Mouse (Mus musculus) olfactory bulb, adult 2 months (tissue): ENCODE measurements around the gene 1700102P08Rik. TPM values are rescaled to one million over a fixed set of nuclear protein-coding genes. Genes with fewer than 3 reads are reported as not detected.

Source experiments
- H3K27ac ChIP-seq: fragments of 200-500 bp; 2 replicates; pipeline ENCODE4 v1.5.1; 2012; ENCODE audit warnings: low read depth, low read length; ENCODE audit not compliant: insufficient read depth
- H3K4me1 ChIP-seq: fragments of 200-500 bp; 2 replicates; pipeline ENCODE4 v1.6.1; 2012; ENCODE audit warnings: low read length; ENCODE audit not compliant: control insufficient read depth, insufficient read depth
- H3K4me3 ChIP-seq: fragments of 200-500 bp; 2 replicates; pipeline ENCODE4 v1.5.1; 2012; ENCODE audit warnings: mild to moderate bottlenecking, low read depth, low read length, moderate library complexity; ENCODE audit not compliant: insufficient read depth
- CTCF ChIP-seq: fragments of 200-500 bp; IDR thresholded peaks from 2 replicates; pipeline ENCODE4 v1.5.1; 2012; ENCODE audit warnings: low read depth, mild to moderate bottlenecking, low read length, moderate library complexity; ENCODE audit not compliant: insufficient read depth
- POLR2A ChIP-seq: fragments of 200-500 bp; IDR thresholded peaks from 2 replicates; pipeline ENCODE4 v1.6.1; 2012; ENCODE audit warnings: mild to moderate bottlenecking, low read depth, low read length, moderate library complexity; ENCODE audit not compliant: insufficient read depth
- WGBS: fragments of 180-500 bp; shearing (Covaris S2); methylation state at CpG from one replicate; pipeline ENCODE4 v1.1.7; 2018; 5-methylcytosine and 5-hydroxymethylcytosine counted together
- polyA plus RNA-seq: library from polyadenylated mRNA; stranded (reverse); fragments of >200 nt; gene quantifications from 2 replicates; pipeline ENCODE4 v1.2.4, GENCODE M21; 2012; ENCODE audit warnings: low replicate concordance; ENCODE audit not compliant: missing spikeins, insufficient read depth, insufficient read length

The 1700102P08Rik gene
- polyA plus RNA-seq, 1 experiment, result not detected

GRCm38 (mm10) chr9:108378736-108379135 is 13.9 kb upstream of the 1700102P08Rik start:
- WGBS, result 88% methylated on average over 5 of the region's 5 CpGs
- TF ChIP-seq POLR2A (no peak), CTCF (no peak)

GRCm38 (mm10) chr9:108379294-108379693 is 13.3 kb upstream of the 1700102P08Rik start:
- Histone ChIP-seq H3K4me1 (no peaks in the 10 kb centered on the region), H3K4me3 (no peak overlapping the region), H3K27ac (no peak overlapping the region)
- TF ChIP-seq POLR2A, result no peak
- TF ChIP-seq CTCF, result no peak
- WGBS, result 66% methylated on average over 4 of the region's 4 CpGs

More at GRCm38 (mm10) chr9:108378736-108379135, 13.9 kb upstream of the 1700102P08Rik start:
- Histone ChIP-seq H3K27ac (no peak overlapping the region), H3K4me3 (no peak overlapping the region), H3K4me1 (no peaks in the 10 kb centered on the region)

DNA sequence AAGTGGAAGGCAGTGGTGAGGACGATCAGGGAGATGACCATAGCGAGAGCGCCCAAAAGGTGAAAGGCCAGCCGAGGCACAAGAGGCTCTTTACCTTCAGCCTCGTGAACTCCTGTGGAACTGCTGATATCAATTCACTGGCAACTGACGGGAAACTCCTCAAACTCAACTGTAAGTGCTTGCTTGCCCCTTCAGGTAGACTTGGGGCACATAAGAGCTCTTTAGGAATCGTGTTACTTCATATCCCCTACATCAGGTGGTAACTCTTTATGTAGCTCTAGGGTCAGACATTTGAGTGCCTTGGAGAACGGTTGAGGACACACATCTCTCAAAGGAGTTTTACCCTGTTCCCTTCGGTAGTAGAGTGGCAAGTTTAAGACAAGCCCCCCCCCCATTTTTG is 11.2 kb upstream of the 1700102P08Rik start:
- WGBS, result 92% methylated on average over 9 of the region's 9 CpGs
- H3K4me3 ChIP-seq, result no peak overlapping the region
- H3K27ac ChIP-seq, result no peak overlapping the region
- TF ChIP-seq CTCF (no peak), POLR2A (no peak)
- no peaks in the 10 kb centered on the region for H3K4me1 ChIP-seq

GRCm38 (mm10) chr9:108385006-108385405 is 7.6 kb upstream of the 1700102P08Rik start:
- no peak overlapping the region for H3K27ac ChIP-seq
- 85% methylated on average over 7 of the region's 7 CpGs for WGBS
- no peak overlapping the region for H3K4me3 ChIP-seq
- H3K4me1 ChIP-seq, result no peaks in the 10 kb centered on the region
- TF ChIP-seq CTCF, result no peak

- 81% methylated on average over 4 of the region's 4 CpGs for WGBS
- Histone ChIP-seq H3K4me3 (no peak overlapping the region), H3K27ac (no peak overlapping the region), H3K4me1 (no peaks in the 10 kb centered on the region)
- no peak for TF ChIP-seq CTCF
- TF ChIP-seq POLR2A, result no peak
These were observed 5.8 kb upstream of the 1700102P08Rik start for GRCm38 (mm10) chr9:108386816-108387215.

DNA sequence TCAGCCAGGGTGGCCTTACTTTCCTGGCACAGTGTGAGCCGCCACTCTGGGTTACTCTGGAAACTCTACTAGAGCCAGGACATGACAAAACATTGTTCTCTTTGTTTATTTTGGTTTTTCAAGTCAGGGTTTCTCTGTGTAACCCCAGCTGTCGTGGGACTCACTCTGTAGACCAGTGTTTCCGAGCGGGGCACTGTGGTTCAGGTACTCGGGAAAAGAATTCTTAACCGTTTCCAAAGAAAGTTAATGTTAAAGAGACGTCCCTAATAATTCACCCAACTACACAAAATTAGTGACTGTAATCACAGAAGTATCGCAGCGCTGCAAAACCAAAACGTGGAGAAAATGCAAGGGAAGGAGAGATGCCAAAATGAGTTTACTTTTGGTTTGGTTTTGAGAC is 4.0 kb upstream of the 1700102P08Rik start:
- Histone ChIP-seq H3K4me1 (no peaks in the 10 kb centered on the region), H3K4me3 (no peak overlapping the region), H3K27ac (no peak overlapping the region)
- 53% methylated on average over 10 of the region's 10 CpGs for WGBS
- TF ChIP-seq CTCF, result no peak
- TF ChIP-seq POLR2A, result no peak

GRCm38 (mm10) chr9:108389220-108389619 is 3.4 kb upstream of the 1700102P08Rik start:
- H3K27ac ChIP-seq, result no peak overlapping the region
- TF ChIP-seq POLR2A, result no peak
- WGBS, result 54% methylated on average over 6 of the region's 6 CpGs
- H3K4me3 ChIP-seq, result no peak overlapping the region
- H3K4me1 ChIP-seq, result no peaks in the 10 kb centered on the region

- no peak for TF ChIP-seq POLR2A
- no peak overlapping the region for H3K27ac ChIP-seq
- H3K4me1 ChIP-seq, result no peaks in the 10 kb centered on the region
- WGBS, result 93% methylated on average over 6 of the region's 6 CpGs
- H3K4me3 ChIP-seq, result no peak overlapping the region
These were observed 1.6 kb downstream of the 1700102P08Rik start for GRCm38 (mm10) chr9:108394191-108394590.

DNA sequence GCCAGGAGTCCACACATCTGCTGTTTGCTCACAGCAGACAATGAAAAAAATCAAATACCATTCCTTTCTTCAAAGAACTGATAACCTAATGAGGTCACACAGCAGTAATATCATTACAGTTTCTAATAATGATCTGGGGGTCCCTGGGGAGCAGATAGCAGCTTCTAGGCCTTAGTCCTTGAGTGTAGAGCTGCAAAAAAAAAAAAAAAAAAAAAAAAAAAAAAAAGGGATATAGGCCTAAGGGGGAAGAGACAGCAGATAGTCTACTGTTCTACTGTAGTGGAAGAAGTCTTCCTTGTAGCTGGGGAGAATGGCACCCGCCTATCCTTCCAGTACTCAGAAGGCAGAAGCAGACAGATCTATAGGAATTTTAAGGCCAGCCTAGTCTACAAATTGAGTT is 2.8 kb downstream of the 1700102P08Rik start:
- Histone ChIP-seq H3K4me1 (no peaks in the 10 kb centered on the region), H3K27ac (no peak overlapping the region), H3K4me3 (no peak overlapping the region)
- 91% methylated on average over 1 of the region's 1 CpGs for WGBS
- no peak for TF ChIP-seq CTCF

DNA sequence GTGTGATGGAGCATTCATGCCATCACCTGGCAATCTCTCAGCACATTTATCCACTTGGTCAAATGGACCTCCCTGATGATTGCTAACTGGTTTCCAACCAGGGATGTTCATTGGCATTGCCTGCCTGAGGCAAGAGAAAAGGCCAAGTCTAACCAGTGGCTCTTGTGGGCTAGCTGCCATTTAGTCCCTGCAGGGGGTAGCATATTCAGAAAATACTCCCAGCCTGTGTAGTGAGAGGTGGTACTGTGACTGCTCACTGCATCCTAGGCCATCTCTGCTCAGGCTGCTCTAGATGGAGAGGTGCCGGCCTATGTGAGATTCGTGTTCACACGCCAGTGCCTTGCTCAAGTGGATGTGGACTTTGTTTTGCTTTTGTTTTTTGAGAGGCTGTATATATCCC is 5.7 kb downstream of the 1700102P08Rik start:
- peaks cover 11% of the 10 kb centered on the region for H3K4me1 ChIP-seq
- no peak overlapping the region for H3K4me3 ChIP-seq
- WGBS, result 89% methylated on average over 3 of the region's 3 CpGs
- no peak overlapping the region for H3K27ac ChIP-seq
- no peak for TF ChIP-seq CTCF
- TF ChIP-seq POLR2A, result no peak

DNA sequence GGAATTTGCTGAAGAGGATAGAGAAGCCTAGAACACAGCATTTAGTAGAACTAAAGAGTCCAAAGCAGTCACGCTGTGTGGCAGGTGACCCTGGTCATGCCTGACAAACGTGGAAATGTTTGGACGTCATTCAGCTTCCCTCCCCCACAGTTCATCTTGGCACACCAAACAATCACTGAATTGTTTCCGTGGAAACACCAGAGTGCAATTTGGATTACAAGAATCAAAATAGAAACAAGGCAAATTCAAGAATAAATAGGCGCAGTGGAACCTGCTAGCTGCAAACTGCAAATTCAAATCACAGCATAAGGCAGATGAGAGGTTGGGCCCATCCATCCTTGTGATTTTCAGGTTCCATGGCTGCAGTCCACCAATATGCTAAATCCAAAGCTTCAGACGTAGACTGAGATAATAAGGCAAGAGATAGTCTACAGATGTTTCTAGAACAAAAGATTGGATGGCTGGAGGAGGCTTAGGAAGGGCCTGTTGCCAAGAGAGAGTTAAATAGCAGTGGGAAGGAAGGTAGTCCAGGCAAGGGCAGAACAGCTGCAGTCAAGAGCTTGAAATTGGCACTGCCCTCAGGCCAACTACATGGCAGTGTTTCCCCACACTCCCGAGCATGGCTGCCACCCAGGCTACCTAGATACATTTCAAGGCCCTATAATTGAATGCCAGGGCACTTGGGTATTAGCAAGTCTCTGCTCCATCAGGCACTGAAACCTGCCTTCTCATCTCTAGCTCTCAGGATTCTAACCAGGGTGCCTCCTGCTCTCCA is 8.8 kb downstream of the 1700102P08Rik start:
- 7% methylated on average over 7 of the region's 7 CpGs for WGBS
- no peak overlapping the region for H3K4me3 ChIP-seq
- peak overlapping the region; percentile 92 for H3K27ac ChIP-seq
- peaks cover 11% of the 10 kb centered on the region for H3K4me1 ChIP-seq
- TF ChIP-seq CTCF (no peak), POLR2A (no peak)
